Mouse (Mus musculus): ENCODE data around the gene Arid1b.

DNA sequence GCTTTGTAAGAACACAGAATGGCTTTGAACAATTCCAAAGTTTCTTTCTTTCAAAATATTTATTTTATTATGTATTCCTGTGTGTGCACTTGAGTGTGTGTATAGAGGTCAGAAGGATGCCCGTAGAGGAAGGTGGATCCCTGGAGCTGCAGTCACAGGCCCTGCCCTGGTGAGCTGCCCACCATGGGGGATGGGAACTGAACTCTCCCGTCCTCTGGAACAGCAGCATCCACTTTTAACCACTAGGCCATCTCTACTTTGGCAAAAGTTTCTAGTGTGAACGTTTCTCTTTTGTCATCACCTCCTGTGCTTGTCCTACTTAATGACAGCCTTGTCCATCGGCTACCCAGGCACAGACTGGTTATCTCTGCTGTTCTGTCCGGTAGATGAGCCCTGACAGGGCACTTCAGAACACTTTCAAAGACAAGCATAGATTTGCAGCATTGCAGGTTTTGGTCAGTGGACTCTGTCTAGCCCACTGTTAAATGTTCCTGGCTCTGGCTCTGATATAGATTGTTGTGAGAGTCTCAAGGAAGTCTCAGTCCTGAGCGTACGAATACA is 56.9 kb downstream of the Arid1b start:
- TF ChIP-seq MAFK (IDR thresholded peaks at IDR 0.05; ENCODE audit: insufficient read depth, low read depth, low read length) (no peak), ZC3H11A (IDR thresholded peaks at IDR 0.05; ENCODE audit: borderline replicate concordance, low read depth, low read length) (no peak), HCFC1 (IDR thresholded peaks at IDR 0.05; ENCODE audit: borderline replicate concordance, insufficient read depth, low read length) (no peak), CHD2 (IDR thresholded peaks at IDR 0.05; ENCODE audit: low read depth, low read length) (no peak), ZNF384 (IDR thresholded peaks at IDR 0.05; ENCODE audit: low read depth, low read length) (no peak)

All from ES-E14 (cell line).